Mouse (Mus musculus) lung, postnatal 0 days (tissue): ENCODE data around the gene Mllt6. TPM values are rescaled to one million over a fixed set of nuclear protein-coding genes. Genes with fewer than 3 reads are reported as not detected.

Source experiments
- ATAC-seq: fragments of 200-750 bp; cut with Nextera tagmentation; 2 replicates; pipeline ENCODE4 v1.8.0; 2017; ENCODE audit warnings: moderate library complexity
- DNase-seq: peaks from one replicate; pipeline ENCODE4 v3.0.0-alpha.2; 2016; ENCODE audit warnings: low spot score
- H3K27ac ChIP-seq: fragments of 300-500 bp; sonication (generic); 2 replicates; pipeline ENCODE4 v1.5.1; 2014; ENCODE audit warnings: antibody characterized with exemption, mild to moderate bottlenecking, low read length, mixed read lengths
- H3K27me3 ChIP-seq: fragments of 300-500 bp; sonication (generic); replicated peaks from 2 replicates; pipeline ENCODE4 v1.6.1; 2014; ENCODE audit warnings: low read length, mixed read lengths; ENCODE audit not compliant: insufficient read depth
- H3K36me3 ChIP-seq: fragments of 300-500 bp; sonication (generic); 2 replicates; pipeline ENCODE4 v1.6.1; 2014; ENCODE audit warnings: low read length, mixed read lengths; ENCODE audit not compliant: insufficient read depth
- H3K4me1 ChIP-seq: fragments of 300-500 bp; sonication (generic); 2 replicates; pipeline ENCODE4 v1.6.1; 2014; ENCODE audit warnings: antibody characterized with exemption, low read depth, low read length, mixed read lengths; ENCODE audit not compliant: insufficient read depth
- H3K4me2 ChIP-seq: fragments of 300-500 bp; sonication (generic); replicated peaks from 2 replicates; pipeline ENCODE4 v1.6.1; 2014; ENCODE audit warnings: low read depth, mild to moderate bottlenecking, low read length, moderate library complexity, mixed read lengths
- H3K4me3 ChIP-seq: fragments of 300-500 bp; sonication (generic); 2 replicates; pipeline ENCODE4 v1.5.1; 2014; ENCODE audit warnings: low read depth, low read length
- H3K9ac ChIP-seq: fragments of 300-500 bp; sonication (generic); replicated peaks from 2 replicates; pipeline ENCODE4 v1.6.1; 2014; ENCODE audit warnings: low read depth, mild to moderate bottlenecking
- H3K9me3 ChIP-seq: fragments of 300-500 bp; sonication (generic); 2 replicates; pipeline ENCODE4 v1.6.1; 2016; ENCODE audit warnings: low read length, mixed read lengths
- CTCF ChIP-seq: IDR thresholded peaks from 2 replicates; pipeline ENCODE4 v1.5.1; 2016; ENCODE audit warnings: antibody characterized with exemption, mild to moderate bottlenecking
- EP300 ChIP-seq: IDR thresholded peaks from 2 replicates; pipeline ENCODE4 v1.6.1; 2016; ENCODE audit warnings: antibody characterized with exemption, mild to moderate bottlenecking, control low read depth
- WGBS: fragments of 180-500 bp; shearing (Covaris S2); extraction: QIAGEN DNeasy Blood & Tissue Kit; methylation state at CpG from one replicate; pipeline ENCODE4 v1.1.7; 2014; 5-methylcytosine and 5-hydroxymethylcytosine counted together
- polyA plus RNA-seq: library from polyadenylated mRNA; unstranded; fragments of >200 nt; fragmentation: Nextera tagmentation; extraction: Ambion mirVana; gene quantifications from 2 replicates; pipeline ENCODE4 v1.2.1, GENCODE M21; 2015

Mllt6 gene
- polyA plus RNA-seq, 1 experiment from 2014 or later = 3.0 TPM

DNA sequence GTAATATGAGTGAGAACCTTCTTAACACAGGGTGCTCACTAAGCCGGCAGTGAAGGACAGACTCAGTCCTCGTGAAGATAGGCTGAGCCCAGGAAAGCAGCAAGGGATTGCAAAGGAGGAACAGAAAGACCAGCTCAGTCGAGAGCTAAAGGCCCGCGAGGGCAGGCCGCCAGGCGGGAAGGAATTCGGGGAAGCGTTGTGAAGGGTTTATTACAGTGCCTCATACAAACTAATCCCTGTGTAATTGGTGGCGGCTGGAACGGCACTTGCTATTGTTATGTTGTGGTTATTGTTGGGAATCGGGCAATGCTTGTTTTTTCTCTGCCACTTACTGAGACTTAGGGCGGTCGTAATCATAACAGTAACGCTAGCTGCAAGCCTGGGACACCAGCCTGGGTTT lies 14.2 kb downstream of the Mllt6 start:
- ATAC-seq = no peak
- peak; percentile 6 for DNase-seq
- Histone ChIP-seq H3K27ac (peak overlapping the region; percentile 11; the same call in 1 of the 2 replicates), H3K9me3 (no peaks in the 10 kb centered on the region), H3K4me3 (no peak overlapping the region), H3K27me3 (no peaks in the 10 kb centered on the region), H3K9ac (no peak overlapping the region), H3K4me2 (no peak overlapping the region), H3K4me1 (0 out of 2 replicates have a peak, but pooled peaks cover 11% of the 10 kb centered on the region), H3K36me3 (peaks cover 22% of the 10 kb centered on the region)
- TF ChIP-seq EP300 (no peak), CTCF (no peak)
- 48% methylated on average over 15 of the region's 15 CpGs for WGBS

DNA sequence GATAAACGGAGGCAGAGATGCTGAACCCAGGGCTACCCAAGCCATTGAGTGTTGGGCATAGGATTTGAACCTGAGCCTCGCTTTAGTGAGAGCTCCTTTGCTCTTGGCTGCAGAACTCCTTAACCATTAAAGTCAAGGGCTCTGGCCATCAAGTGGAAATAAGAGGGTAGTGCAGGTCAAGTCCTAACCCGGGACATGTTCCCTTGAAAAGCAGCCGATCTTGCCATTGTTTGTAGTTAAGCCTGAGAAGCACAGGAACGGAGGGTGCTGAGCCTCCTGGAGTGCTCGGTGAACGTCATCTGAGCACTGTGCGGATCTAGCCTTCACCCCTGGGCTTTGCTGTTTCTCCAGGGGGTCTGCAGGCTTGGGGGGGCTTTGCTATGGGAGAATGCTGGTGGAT lies 14.6 kb downstream of the Mllt6 start:
- Histone ChIP-seq H3K4me2 (no peak overlapping the region), H3K36me3 (peaks cover 22% of the 10 kb centered on the region), H3K27ac (no peak overlapping the region), H3K9ac (no peak overlapping the region), H3K9me3 (no peaks in the 10 kb centered on the region), H3K27me3 (no peaks in the 10 kb centered on the region), H3K4me3 (no peak overlapping the region), H3K4me1 (0 out of 2 replicates have a peak, but pooled peaks cover 11% of the 10 kb centered on the region)
- peak; percentile 17 for ATAC-seq
- peak; percentile 72 for DNase-seq
- peak; percentile 50 for TF ChIP-seq CTCF
- no peak for TF ChIP-seq EP300
- 56% methylated on average over 8 of the region's 8 CpGs for WGBS

DNA sequence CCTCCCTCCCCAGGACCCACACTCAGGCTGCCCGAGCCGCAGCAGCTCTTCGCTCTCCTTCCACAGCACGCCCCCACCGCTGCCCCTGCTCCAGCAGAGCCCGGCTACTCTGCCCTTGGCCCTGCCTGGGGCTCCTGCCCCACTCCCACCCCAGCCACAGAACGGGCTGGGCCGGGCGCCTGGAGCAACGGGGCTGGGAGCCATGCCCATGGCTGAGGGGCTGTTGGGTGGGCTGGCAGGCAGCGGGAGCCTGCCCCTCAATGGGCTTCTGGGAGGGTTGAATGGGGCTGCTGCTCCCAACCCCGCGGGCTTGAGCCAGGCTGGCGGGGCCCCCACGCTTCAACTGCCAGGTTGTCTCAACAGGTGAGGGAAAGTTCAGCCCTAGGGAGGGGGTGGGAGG lies 15.1 kb downstream of the Mllt6 start:
- peaks cover 22% of the 10 kb centered on the region for H3K36me3 ChIP-seq
- DNase-seq (no peak), ATAC-seq (no peak)
- no peak overlapping the region for H3K4me2 ChIP-seq
- no peak overlapping the region for H3K27ac ChIP-seq
- TF ChIP-seq EP300 (no peak), CTCF (no peak)
- H3K4me3 ChIP-seq = no peak overlapping the region
- 76% methylated on average over 12 of the region's 15 CpGs for WGBS
- H3K4me1 ChIP-seq = 0 out of 2 replicates have a peak, but pooled peaks cover 11% of the 10 kb centered on the region
- H3K27me3 ChIP-seq = no peaks in the 10 kb centered on the region
- no peak overlapping the region for H3K9ac ChIP-seq
- no peaks in the 10 kb centered on the region for H3K9me3 ChIP-seq

GRCm38 (mm10) chr11:97680430-97680829 lies 17.2 kb downstream of the Mllt6 start:
- Histone ChIP-seq H3K9me3 (no peaks in the 10 kb centered on the region), H3K4me3 (no peak overlapping the region), H3K4me1 (0 out of 2 replicates have a peak, but pooled peaks cover 11% of the 10 kb centered on the region), H3K27ac (0 out of 2 replicates have a peak overlapping the region, but pooled peaks have one; percentile 7), H3K27me3 (no peaks in the 10 kb centered on the region), H3K9ac (no peak overlapping the region), H3K36me3 (peaks cover 4% of the 10 kb centered on the region; the same call in 1 of the 2 replicates), H3K4me2 (0 out of 2 replicates have a peak overlapping the region, but pooled peaks have one; percentile 6)
- WGBS = 51% methylated on average over 12 of the region's 12 CpGs
- DNase-seq (peak; percentile 73), ATAC-seq (peak; percentile 39; the same call in 1 of the 2 replicates)
- TF ChIP-seq EP300 = no peak
- TF ChIP-seq CTCF = no peak

GRCm38 (mm10) chr11:97682504-97683055 lies 19.4 kb downstream of the Mllt6 start:
- peak; percentile 85 for DNase-seq
- H3K4me3 ChIP-seq = no peak overlapping the region
- 48% methylated on average over 6 of the region's 6 CpGs for WGBS
- H3K27ac ChIP-seq = peak overlapping the region; percentile 59
- H3K9me3 ChIP-seq = no peaks in the 10 kb centered on the region
- H3K9ac ChIP-seq = no peak overlapping the region
- peak; percentile 37 for ATAC-seq
- TF ChIP-seq CTCF (no peak), EP300 (no peak; the same call in none of the 2 replicates)
- peaks cover 15% of the 10 kb centered on the region; the same call in 1 of the 2 replicates for H3K4me1 ChIP-seq
- no peaks in the 10 kb centered on the region for H3K27me3 ChIP-seq
- H3K4me2 ChIP-seq = peak overlapping the region; percentile 5; the same call in 1 of the 2 replicates
- peaks cover 4% of the 10 kb centered on the region; the same call in 1 of the 2 replicates for H3K36me3 ChIP-seq

GRCm38 (mm10) chr11:97684063-97684680 lies 21.0 kb downstream of the Mllt6 start:
- no peak overlapping the region for H3K4me2 ChIP-seq
- 64% methylated on average over 6 of the region's 6 CpGs for WGBS
- peaks cover 15% of the 10 kb centered on the region; the same call in 1 of the 2 replicates for H3K4me1 ChIP-seq
- DNase-seq (no peak), ATAC-seq (no peak)
- H3K4me3 ChIP-seq = no peak overlapping the region
- peaks cover 4% of the 10 kb centered on the region; the same call in 1 of the 2 replicates for H3K36me3 ChIP-seq
- no peaks in the 10 kb centered on the region for H3K9me3 ChIP-seq
- no peak overlapping the region for H3K9ac ChIP-seq
- 0 out of 2 replicates have a peak overlapping the region, but pooled peaks have one; percentile 27 for H3K27ac ChIP-seq
- H3K27me3 ChIP-seq = no peaks in the 10 kb centered on the region
- no peak for TF ChIP-seq EP300
- no peak for TF ChIP-seq CTCF
